Mouse (Mus musculus) ES-Bruce4 (cell line): Measurements from ENCODE around the gene Atxn1.

Source experiments
- CTCF ChIP-seq: IDR thresholded peaks from one replicate; pipeline ENCODE4 v1.8.1; 2011; ENCODE audit warnings: low read depth, low read length
- EP300 ChIP-seq: IDR thresholded peaks from 2 replicates; pipeline ENCODE4 v1.6.1; 2011; ENCODE audit warnings: low read depth, low read length; ENCODE audit not compliant: insufficient read depth
- POLR2A ChIP-seq: IDR thresholded peaks from one replicate; pipeline ENCODE4 v1.8.1; 2011; ENCODE audit warnings: low read length; ENCODE audit not compliant: insufficient read depth

- no peak for TF ChIP-seq CTCF
- no peak for TF ChIP-seq EP300
- no peak for TF ChIP-seq POLR2A
Measured at GRCm38 (mm10) chr13:45547549-45547948, 417.3 kb downstream of the Atxn1 start.
